Mouse (Mus musculus): ENCODE measurements around the gene Adsl.

The Adsl gene

GRCm38 (mm10) chr15:81007905-81008304 is 59.6 kb downstream of the Adsl start:
- DNase-seq (ENCODE audit: low spot score): no peak

- no peak for DNase-seq (ENCODE audit: low spot score)
Observed at GRCm38 (mm10) chr15:81008689-81009123, 60.4 kb downstream of the Adsl start.

- no peak for DNase-seq (ENCODE audit: low spot score)
Observed at GRCm38 (mm10) chr15:81010114-81010513, 61.8 kb downstream of the Adsl start.

GRCm38 (mm10) chr15:81011523-81011922 is 63.2 kb downstream of the Adsl start:
- no peak for DNase-seq (ENCODE audit: low spot score)

- DNase-seq (ENCODE audit: low spot score): no peak
Observed at GRCm38 (mm10) chr15:81012359-81012758, 64.1 kb downstream of the Adsl start.

GRCm38 (mm10) chr15:81013186-81013585 is 64.9 kb downstream of the Adsl start:
- DNase-seq (ENCODE audit: low spot score): no peak

GRCm38 (mm10) chr15:81015068-81015744 is 66.9 kb downstream of the Adsl start:
- no peak for DNase-seq (ENCODE audit: low spot score)

- no peak for DNase-seq (ENCODE audit: low spot score)
Observed at GRCm38 (mm10) chr15:81016488-81016887, 68.2 kb downstream of the Adsl start.

- DNase-seq (ENCODE audit: low spot score): no peak
Observed at GRCm38 (mm10) chr15:81017308-81017707, 69.0 kb downstream of the Adsl start.

Data from ovary, postnatal 36 days (tissue).